Mouse (Mus musculus) ES-Bruce4 (cell line): Measurements from ENCODE around the gene Iqschfp. TPM values are rescaled to one million over a fixed set of nuclear protein-coding genes. Genes with fewer than 3 reads are reported as not detected.

Experiments used
- H3K27ac ChIP-seq: 2 replicates; pipeline ENCODE4 v1.5.1; 2012; ENCODE audit warnings: low read length, inconsistent platforms; ENCODE audit not compliant: insufficient read depth
- H3K27me3 ChIP-seq: 2 replicates; pipeline ENCODE4 v1.6.1; 2012; ENCODE audit warnings: mild to moderate bottlenecking, low read length, inconsistent platforms; ENCODE audit not compliant: control insufficient read depth, poor library complexity, insufficient read depth, severe bottlenecking
- H3K36me3 ChIP-seq: 2 replicates; pipeline ENCODE4 v1.6.1; 2012; ENCODE audit warnings: inconsistent platforms, mild to moderate bottlenecking, low read length, moderate library complexity; ENCODE audit not compliant: control insufficient read depth, poor library complexity, insufficient read depth, severe bottlenecking
- H3K4me1 ChIP-seq: one replicate; pipeline ENCODE4 v1.8.1; 2011; ENCODE audit warnings: low read length; ENCODE audit not compliant: control insufficient read depth, insufficient read depth
- H3K4me3 ChIP-seq: 2 replicates; pipeline ENCODE4 v1.5.1; 2011; ENCODE audit warnings: low read depth, mild to moderate bottlenecking, low read length
- H3K9ac ChIP-seq: 2 replicates; pipeline ENCODE4 v1.6.1; 2012; ENCODE audit warnings: low read depth, mild to moderate bottlenecking, inconsistent platforms; ENCODE audit not compliant: poor library complexity, severe bottlenecking
- H3K9me3 ChIP-seq: replicated peaks from 2 replicates; pipeline ENCODE4 v1.6.1; 2012; ENCODE audit warnings: mild to moderate bottlenecking, low read length, inconsistent platforms; ENCODE audit not compliant: control insufficient read depth, poor library complexity, insufficient read depth, severe bottlenecking
- CTCF ChIP-seq: IDR thresholded peaks from one replicate; pipeline ENCODE4 v1.8.1; 2011; ENCODE audit warnings: low read depth, low read length
- EP300 ChIP-seq: IDR thresholded peaks from 2 replicates; pipeline ENCODE4 v1.6.1; 2011; ENCODE audit warnings: low read depth, low read length; ENCODE audit not compliant: insufficient read depth
- POLR2A ChIP-seq: IDR thresholded peaks from one replicate; pipeline ENCODE4 v1.8.1; 2011; ENCODE audit warnings: low read length; ENCODE audit not compliant: insufficient read depth
- polyA plus RNA-seq: library from polyadenylated mRNA; stranded (reverse); fragments of >200 nt; gene quantifications from 2 replicates; pipeline ENCODE4 v1.2.4, GENCODE M21; 2011; ENCODE audit warnings: low read depth; ENCODE audit not compliant: missing spikeins, insufficient read depth, insufficient read length

Gene Iqschfp
- polyA plus RNA-seq, 1 experiment: not detected

DNA sequence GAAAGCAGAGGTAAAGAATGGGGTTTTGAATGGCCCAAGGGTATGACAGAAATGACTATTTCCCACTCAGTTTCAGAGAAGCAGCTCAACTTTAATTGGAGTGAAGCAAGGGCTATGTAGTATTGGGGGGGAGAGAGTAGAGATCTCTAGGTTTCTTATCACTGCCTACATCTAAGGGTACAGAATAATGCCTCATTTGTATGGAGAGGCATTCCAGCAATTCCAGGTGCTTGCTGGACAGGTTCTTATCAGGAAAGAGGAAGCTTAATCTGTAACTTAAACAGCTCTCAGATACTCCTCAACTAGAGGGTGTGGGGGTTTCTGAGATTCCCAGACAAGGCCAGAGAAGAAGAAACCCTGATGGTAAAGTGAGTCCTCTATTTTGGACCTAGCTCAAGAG, 120.3 kb downstream of the Iqschfp start:
- no peak overlapping the region for H3K9ac ChIP-seq
- no peaks in the 10 kb centered on the region for H3K36me3 ChIP-seq
- H3K4me3 ChIP-seq: no peak overlapping the region
- no peak for TF ChIP-seq POLR2A
- no peak for TF ChIP-seq CTCF
- TF ChIP-seq EP300: no peak
- H3K27ac ChIP-seq: no peak overlapping the region
- no peaks in the 10 kb centered on the region for H3K4me1 ChIP-seq
- H3K27me3 ChIP-seq: no peaks in the 10 kb centered on the region; the same call in 1 of the 2 replicates
- no peaks in the 10 kb centered on the region for H3K9me3 ChIP-seq

DNA sequence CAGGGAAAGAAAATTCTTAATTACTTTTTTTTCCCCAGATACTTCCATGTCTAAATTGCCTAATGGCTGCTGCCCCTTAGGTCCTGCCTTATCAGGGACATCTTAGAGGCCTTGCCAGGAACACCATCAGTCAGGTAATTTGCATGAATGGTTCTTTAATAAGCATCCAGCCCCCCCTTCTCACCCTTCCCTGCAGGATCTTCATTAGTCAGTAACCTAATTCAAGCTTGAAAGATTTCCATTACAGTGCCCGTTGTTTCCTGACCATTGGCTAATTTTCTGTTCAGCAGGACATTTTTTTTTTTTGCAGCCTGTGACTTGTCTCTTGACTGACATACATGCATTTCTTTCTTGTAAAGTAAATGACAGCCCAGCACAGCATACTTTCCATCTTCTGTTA, 123.8 kb downstream of the Iqschfp start:
- H3K9me3 ChIP-seq: no peaks in the 10 kb centered on the region
- no peaks in the 10 kb centered on the region for H3K4me1 ChIP-seq
- H3K36me3 ChIP-seq: no peaks in the 10 kb centered on the region
- no peak for TF ChIP-seq EP300
- TF ChIP-seq POLR2A: no peak
- TF ChIP-seq CTCF: no peak
- peaks cover 2% of the 10 kb centered on the region for H3K27me3 ChIP-seq
- no peak overlapping the region for H3K4me3 ChIP-seq
- H3K9ac ChIP-seq: no peak overlapping the region
- no peak overlapping the region for H3K27ac ChIP-seq

DNA sequence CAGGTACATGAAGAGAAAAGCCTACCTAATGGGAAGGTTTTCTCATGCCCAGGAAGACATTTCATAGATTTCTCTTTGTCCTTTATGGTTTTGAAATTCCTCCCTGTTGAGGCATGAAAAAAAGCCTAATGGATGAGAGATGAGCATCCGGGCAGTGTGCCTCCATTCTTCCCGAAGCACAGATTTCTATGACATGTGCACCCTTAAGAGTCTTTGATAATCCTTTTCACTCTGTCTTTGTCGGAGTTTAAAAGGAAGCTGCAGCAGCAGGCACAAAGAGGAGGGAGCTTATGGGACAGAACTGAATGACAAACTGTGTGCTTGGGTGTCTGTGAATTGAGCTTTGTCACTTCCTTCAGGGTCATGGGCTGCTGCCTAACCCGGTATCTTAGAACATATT, 127.4 kb downstream of the Iqschfp start:
- H3K27ac ChIP-seq: no peak overlapping the region
- no peak for TF ChIP-seq CTCF
- TF ChIP-seq EP300: no peak
- TF ChIP-seq POLR2A: no peak
- no peak overlapping the region for H3K4me3 ChIP-seq

DNA sequence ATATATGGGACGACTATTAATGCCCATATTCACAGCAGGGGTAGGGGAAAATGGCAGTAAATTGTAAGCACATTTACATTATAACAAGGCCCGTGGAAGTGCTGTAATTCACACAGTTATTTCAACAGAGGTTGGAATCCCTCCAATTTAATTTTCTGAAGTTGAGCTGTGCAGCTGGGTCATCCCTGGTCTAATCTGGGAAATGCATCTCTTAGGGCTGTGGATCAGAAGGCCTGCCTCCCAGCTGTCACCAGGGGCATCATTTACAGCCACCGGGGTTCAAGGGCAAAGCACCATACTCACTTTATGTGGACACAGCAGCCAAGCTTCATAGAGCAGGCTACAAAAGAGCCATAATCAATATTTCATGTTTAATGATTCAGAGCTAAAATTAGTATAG, 144.1 kb downstream of the Iqschfp start:
- Histone ChIP-seq H3K4me1 (no peaks in the 10 kb centered on the region), H3K27me3 (no peaks in the 10 kb centered on the region), H3K9ac (no peak overlapping the region), H3K9me3 (no peaks in the 10 kb centered on the region), H3K36me3 (no peaks in the 10 kb centered on the region), H3K4me3 (no peak overlapping the region), H3K27ac (no peak overlapping the region)
- TF ChIP-seq POLR2A: no peak
- TF ChIP-seq CTCF: no peak
- no peak for TF ChIP-seq EP300

More for the DNA sequence above, 127.4 kb downstream of the Iqschfp start:
- no peaks in the 10 kb centered on the region for H3K4me1 ChIP-seq
- no peaks in the 10 kb centered on the region for H3K36me3 ChIP-seq
- peaks cover 2% of the 10 kb centered on the region; the same call in 1 of the 2 replicates for H3K27me3 ChIP-seq
- H3K9me3 ChIP-seq: no peaks in the 10 kb centered on the region
- H3K9ac ChIP-seq: no peak overlapping the region

DNA sequence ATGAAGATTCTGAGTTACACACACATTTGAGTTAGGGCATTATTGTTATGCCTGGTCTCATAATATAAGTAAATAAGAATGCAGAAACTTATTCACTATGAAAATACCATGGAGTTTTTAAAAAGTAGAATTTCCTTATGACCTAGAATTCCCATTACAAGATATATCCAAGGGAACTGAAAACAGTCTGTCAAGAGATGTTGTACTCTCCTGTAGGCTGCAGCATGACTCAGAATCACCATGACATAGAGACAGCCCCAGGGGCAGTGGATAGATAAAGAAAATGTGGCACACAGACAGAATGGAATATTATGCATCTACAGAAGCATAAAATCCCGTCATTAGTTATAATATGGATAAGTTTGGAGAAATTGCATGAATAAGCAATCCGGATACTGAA, 150.9 kb downstream of the Iqschfp start:
- no peak overlapping the region for H3K4me3 ChIP-seq
- H3K36me3 ChIP-seq: no peaks in the 10 kb centered on the region
- no peaks in the 10 kb centered on the region for H3K27me3 ChIP-seq
- H3K9me3 ChIP-seq: no peaks in the 10 kb centered on the region
- no peaks in the 10 kb centered on the region for H3K4me1 ChIP-seq
- H3K27ac ChIP-seq: no peak overlapping the region
- TF ChIP-seq EP300: no peak
- TF ChIP-seq CTCF: no peak
- TF ChIP-seq POLR2A: no peak
- no peak overlapping the region for H3K9ac ChIP-seq

DNA sequence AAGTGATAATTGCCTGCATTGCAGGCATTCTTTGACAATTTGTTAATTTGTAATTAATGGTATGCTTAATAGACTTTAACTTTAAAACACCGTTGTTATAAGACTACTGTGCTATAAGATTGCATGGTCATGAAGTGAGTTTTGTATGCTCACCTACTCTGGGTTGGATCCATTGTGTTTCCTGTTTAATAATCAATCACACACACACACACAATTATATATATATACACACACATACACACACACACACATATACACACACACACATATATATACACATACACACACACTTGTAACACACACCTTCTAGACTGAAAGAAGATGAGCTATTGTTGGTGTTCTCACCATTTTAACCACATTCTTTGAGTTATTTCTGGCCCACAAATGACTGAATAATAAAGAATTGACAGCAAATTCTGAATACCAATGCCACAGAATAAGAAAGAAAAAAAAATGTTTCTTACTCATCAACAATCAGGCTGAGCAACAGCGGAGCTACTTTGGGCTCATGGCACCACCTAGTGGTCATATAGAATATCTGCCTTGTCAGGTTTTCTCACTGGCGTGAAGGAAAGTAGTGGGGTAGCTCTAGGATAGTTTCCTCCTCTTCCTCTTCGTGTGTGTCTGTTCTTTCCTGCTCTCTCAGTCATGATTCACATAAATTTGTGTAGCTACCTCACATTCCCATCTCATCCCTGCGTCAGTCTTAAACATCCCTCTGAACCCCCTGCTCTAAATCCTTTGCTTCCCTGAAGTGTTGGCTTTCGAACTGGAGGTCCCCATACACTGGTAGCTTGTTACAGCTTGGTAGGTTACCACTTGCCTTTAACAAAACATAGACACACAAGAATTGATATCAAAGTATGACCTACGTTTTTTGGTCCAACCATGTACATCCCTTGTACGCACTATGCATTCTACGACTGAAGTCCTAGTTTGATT, 153.7 kb downstream of the Iqschfp start:
- TF ChIP-seq EP300: no peak
- TF ChIP-seq CTCF: peak; percentile 6

More for the DNA sequence above, 153.7 kb downstream of the Iqschfp start:
- H3K4me3 ChIP-seq: no peak overlapping the region
- no peaks in the 10 kb centered on the region for H3K27me3 ChIP-seq
- H3K27ac ChIP-seq: no peak overlapping the region
- H3K9me3 ChIP-seq: no peaks in the 10 kb centered on the region
- no peak overlapping the region for H3K9ac ChIP-seq
- H3K36me3 ChIP-seq: no peaks in the 10 kb centered on the region
- H3K4me1 ChIP-seq: no peaks in the 10 kb centered on the region
